Mouse (Mus musculus) left cerebral cortex, adult 9 months (tissue): ENCODE measurements around the gene Sf3b3.

Experiments used
- DNase-seq, 2 experiments: peaks; one replicate each; pipeline ENCODE4 v3.0.0; 2022; ENCODE audit warnings: low spot score in 2 of 2

The Sf3b3 gene

GRCm38 (mm10) chr8:110847645-110848495 lies 1.3 kb upstream of the Sf3b3 start:
- DNase-seq = no peak

DNA sequence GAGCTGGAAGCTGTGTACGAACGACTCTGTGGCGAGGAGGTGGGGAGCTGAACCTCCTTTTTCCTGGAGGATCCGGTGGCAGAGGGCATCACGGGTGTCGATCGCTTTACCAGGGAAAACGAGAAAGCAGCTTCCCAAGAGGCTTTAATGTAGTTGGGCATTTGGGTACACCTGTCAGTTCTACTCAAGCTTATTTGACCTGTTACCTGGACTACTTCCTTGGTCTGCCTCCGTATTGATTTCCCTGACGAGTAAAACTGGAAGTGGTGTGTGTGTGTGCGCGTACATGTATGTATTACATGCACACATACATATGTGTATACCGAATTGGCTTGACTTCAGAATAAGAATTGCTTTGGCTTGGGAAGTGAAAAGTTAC lies 573 bp upstream of the Sf3b3 start:
- DNase-seq = no peak

- DNase-seq = no peak
Measured at GRCm38 (mm10) chr8:110845821-110846404, 674 bp downstream of the Sf3b3 start.

DNA sequence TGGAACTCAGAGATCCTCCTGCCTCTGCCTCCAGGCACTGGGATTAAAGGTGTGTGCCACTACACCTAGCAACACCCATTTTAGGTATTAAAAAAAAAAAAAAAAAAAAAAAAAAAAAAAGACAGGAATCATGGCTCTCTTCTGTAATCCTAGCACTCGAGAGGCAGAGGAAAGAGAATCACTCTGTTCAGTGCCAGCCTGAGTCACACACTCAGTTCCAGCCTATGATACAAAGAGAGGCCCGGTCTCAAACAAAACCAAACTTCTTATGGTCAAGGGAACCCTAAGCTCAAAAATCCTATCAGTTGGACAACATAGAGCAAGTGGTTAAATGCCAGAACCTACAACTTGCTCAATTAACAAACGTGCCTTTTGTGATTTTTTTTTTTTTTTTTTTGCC lies 1.6 kb downstream of the Sf3b3 start:
- no peak for DNase-seq

- DNase-seq = no peak
Measured at GRCm38 (mm10) chr8:110843207-110843606, 3.4 kb downstream of the Sf3b3 start.

DNA sequence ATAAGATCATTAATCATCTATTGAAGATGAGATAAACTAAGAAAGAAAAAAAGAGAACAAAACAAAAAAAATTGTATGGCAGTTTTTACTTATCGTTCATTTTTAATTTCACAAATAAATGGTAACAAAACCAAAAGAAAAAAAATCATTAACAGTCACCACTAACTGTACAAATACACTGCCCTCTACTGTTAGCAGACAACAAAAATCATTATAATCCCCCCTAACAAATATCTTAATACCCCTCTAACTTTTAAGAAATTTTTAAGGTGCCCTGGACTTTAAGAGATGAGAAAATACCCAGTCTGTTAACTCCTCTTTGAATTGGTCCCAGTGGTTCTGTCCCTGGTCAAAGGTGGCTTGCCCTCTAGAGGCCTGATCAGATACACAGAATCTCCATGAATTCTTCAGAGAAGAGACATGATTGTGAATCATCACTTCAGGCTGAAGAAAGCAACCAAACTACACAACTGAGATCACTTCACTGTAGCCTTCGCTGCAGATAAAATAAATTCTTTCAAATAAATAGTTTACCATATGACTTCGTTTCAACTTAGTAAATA lies 4.5 kb downstream of the Sf3b3 start:
- no peak for DNase-seq

- DNase-seq = no peak
Measured at GRCm38 (mm10) chr8:110831956-110832355, 14.6 kb downstream of the Sf3b3 start.

GRCm38 (mm10) chr8:110828511-110828910 lies 18.1 kb downstream of the Sf3b3 start:
- no peak for DNase-seq

DNA sequence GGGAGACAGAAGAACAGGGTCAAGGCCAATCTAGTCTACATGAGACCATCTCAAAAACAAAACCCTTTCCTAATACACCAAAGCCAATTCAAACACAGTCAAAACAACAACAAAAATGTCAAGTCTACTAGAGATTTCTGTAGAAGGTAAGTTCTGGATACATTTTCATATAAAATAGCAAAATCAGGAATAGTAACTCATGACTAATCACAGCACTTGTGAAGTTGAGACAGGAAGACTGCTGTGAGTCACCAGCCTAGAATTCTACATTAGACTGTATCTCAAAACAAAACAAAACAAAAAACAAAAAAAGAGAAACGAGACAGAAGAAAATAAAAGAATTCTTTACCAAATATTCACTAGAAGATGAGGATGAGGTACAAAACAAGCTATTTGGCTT lies 21.7 kb downstream of the Sf3b3 start:
- no peak for DNase-seq

GRCm38 (mm10) chr8:110821960-110822359 lies 24.6 kb downstream of the Sf3b3 start:
- no peak for DNase-seq

DNA sequence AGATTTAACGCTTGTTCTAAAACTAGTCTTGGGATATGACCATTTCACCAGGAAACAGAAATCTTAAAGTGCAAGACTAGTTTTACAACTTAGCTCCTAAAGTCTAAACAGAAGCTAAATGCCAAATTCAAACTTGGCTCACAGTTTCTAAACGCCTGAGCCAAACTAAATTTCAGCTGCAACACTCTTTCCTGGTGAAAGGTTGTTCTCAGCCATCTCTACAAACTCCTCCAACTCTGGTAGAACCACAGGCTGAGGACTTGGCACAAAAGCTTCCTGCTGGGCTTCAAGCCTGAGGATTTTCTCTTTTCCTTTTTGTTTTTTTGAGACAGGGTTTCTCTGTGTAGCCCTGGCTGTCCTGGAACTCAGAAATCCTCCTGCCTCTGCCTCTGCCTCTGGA lies 26.3 kb downstream of the Sf3b3 start:
- no peak for DNase-seq

DNA sequence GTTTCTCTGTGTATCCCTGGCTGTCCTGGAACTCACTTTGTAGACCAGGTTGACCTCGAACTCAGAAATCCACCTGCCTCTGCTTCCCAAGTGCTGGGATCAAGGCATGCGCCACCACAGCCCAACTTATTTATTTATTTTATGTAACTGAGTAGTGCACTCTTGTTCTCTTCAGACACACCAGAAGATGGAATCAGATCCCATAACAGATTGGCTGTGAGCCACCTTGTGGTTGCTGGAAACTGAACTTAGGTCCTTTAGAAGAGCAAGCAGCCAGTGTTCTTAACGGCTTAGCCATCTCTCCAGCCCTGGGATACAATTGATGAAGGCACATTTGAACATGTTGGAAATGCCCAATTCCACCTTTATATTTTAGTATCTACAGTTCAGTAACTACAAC lies 28.0 kb downstream of the Sf3b3 start:
- no peak for DNase-seq

- no peak for DNase-seq
Measured at GRCm38 (mm10) chr8:110816990-110817389, 29.6 kb downstream of the Sf3b3 start.

DNA sequence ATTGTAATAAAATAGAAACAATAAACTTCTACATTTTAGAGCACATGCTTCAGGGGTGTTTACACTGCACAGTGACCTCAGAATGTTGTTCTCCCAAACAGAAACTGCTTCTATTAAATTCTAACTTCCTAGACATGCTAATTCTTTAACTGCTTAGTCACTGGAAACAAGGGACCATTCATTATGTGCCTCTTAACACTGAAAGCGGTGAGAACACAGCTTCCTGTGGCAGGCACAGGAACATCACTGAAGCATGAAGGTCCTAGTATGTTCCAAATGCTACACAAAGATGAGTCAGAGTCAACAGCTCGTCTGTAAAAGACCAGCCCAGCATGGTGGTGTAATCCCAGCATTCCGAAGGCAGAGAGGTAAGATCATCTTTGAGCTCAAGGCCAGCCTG lies 31.3 kb downstream of the Sf3b3 start:
- DNase-seq = no peak

DNA sequence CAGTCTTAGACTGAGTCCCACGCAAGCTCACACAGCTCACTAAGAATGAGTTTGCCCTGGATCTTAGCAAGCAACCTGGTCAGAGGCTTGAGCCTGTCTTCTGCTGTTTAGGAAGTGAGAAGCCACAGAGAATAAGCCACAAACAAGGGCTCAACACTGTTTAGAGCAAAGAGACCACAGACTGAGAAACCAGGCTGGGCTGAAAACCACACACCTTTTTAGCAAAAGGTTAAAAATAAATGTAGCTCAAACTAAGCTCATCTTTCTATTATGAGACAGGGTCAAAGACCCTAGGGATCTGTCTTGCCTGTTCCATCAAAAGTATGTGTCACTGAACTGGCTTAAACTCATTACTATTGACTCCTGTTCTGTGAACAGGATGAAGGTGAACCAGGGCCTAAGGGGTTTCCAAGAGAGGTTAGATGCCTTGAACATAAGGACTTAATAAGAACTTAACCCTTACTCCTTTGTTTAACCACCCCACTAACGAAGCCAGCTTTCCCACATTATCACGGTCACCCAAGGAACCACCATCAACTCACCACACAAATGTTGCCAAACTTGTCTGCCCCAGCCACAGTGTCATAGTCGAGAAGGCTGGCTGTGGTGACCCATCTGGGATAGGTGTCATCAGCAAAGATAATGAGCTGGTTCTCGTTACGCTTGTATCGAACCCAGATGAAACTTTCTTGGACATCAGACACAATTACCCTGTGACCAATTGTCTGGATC lies 33.3 kb downstream of the Sf3b3 start:
- DNase-seq = no peak

DNA sequence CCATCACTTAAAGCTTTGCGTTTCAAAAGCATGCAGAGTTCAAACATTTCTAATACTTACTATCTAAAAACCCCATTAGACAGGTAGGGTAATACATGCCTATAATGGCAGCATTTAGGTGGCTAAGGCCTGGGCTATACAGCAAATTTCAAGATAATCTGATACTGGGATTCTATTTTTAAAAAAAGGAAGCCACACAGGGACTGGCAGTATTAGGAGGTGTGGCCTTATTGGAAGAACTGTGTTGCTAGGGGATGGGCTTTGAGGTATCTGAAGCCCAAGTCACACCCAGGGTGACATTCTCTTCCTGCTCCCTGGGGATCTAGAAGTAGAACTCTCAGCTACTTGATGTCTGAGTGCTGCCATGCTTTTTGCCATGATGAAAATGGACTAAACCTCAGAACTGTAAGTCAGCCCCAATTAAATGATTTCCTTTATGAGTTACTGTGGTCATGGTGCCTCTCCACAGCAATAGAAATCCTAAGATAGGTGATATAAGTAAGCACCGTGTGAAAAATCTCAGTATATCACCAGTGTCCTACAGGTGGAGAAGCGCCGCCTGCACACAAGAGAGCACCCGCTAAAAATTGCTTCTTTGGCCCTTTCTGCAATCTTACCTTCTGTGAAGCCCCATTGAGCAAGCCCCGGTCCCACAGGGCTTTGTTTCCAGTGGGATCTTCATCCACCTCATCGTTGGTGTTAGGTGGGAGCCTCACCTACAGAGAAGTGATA lies 34.1 kb downstream of the Sf3b3 start:
- DNase-seq = no peak

GRCm38 (mm10) chr8:110811793-110812192 lies 34.8 kb downstream of the Sf3b3 start:
- DNase-seq = no peak

DNA sequence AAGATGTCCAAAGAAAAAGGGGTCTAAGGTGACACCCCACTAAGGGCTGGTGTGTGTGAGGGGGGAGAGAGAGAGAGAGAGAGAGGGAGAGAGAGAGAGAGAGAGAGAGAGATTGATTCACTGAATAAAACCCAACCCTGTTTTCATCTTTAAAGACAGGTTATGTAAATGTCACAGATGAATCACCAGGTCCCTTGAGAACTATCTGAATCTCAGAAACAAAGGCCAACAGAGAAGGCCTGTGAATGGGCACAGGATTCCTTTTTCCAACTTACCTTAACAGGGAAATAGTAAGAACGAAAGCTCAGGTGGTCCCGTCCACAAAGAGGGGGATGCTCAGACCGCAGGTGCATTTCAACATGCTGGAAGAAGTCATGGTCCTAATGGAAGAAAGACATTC lies 35.5 kb downstream of the Sf3b3 start:
- no peak for DNase-seq

DNA sequence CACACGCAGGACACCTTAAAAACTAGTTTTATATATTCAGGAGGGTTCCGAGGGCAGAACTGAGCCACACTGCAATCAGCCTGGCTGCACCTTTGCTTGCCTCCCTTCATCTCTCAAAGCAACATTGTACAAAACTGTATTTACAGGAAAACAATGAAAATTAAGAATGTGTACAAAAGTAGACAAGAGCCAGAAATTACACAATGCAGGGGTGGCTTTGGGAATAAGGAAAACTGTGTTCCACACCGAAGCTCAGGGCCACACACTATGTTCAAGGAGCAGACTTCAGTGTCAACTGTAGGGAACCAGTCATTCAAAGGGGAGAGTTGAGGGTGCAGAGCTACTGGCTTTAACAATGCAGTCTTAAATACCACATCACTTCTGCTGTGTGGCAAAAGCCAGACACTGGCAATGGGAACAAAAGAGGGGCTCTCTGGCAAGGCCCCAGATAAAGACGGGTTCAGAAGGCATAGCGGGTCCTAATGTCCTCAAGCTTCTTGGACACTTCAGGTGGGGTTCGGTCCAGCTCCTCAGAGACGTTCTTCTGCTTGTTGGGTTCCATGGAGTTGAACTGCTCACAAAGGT lies 36.0 kb downstream of the Sf3b3 start:
- DNase-seq = no peak

- no peak for DNase-seq
Measured at GRCm38 (mm10) chr8:110809831-110810230, 36.8 kb downstream of the Sf3b3 start.
